Mouse (Mus musculus): ENCODE measurements at regions not wholly inside any gene's neighbourhood (a gene's known extent, or its start where the extent isn't known, plus 50 kb on each side); places are given as distances from the start of the nearest gene placed in this dataset.

GRCm38 (mm10) chr3:39360278-39360677 is 473.5 kb downstream of the Fat4 start:
- no peak for DNase-seq (ENCODE audit: extremely low read depth, low read depth, low spot score)

- DNase-seq (ENCODE audit: extremely low read depth, low read depth, low spot score) = no peak
These were observed 484.2 kb downstream of the Fat4 start for GRCm38 (mm10) chr3:39370926-39371325.

- DNase-seq (ENCODE audit: extremely low read depth, low read depth, low spot score) = no peak
These were observed 485.7 kb downstream of the Fat4 start for GRCm38 (mm10) chr3:39372426-39372950.

GRCm38 (mm10) chr3:39375465-39375864 is 488.7 kb downstream of the Fat4 start:
- DNase-seq (ENCODE audit: extremely low read depth, low read depth, low spot score) = no peak

GRCm38 (mm10) chr3:39388491-39388890 is 501.8 kb downstream of the Fat4 start:
- DNase-seq (ENCODE audit: extremely low read depth, low read depth, low spot score) = no peak

- no peak for DNase-seq (ENCODE audit: extremely low read depth, low read depth, low spot score)
These were observed 503.7 kb downstream of the Fat4 start for GRCm38 (mm10) chr3:39390442-39390841.

GRCm38 (mm10) chr3:39392053-39392452 is 505.3 kb downstream of the Fat4 start:
- no peak for DNase-seq (ENCODE audit: extremely low read depth, low read depth, low spot score)

GRCm38 (mm10) chr3:39396672-39397071 is 509.9 kb downstream of the Fat4 start:
- no peak for DNase-seq (ENCODE audit: extremely low read depth, low read depth, low spot score)

- DNase-seq (ENCODE audit: extremely low read depth, low read depth, low spot score) = no peak
These were observed 510.5 kb downstream of the Fat4 start for GRCm38 (mm10) chr3:39397255-39397654.

- no peak for DNase-seq (ENCODE audit: extremely low read depth, low read depth, low spot score)
These were observed 510.9 kb downstream of the Fat4 start for GRCm38 (mm10) chr3:39397677-39398076.

- no peak for DNase-seq (ENCODE audit: extremely low read depth, low read depth, low spot score)
These were observed 538.3 kb downstream of the Fat4 start for GRCm38 (mm10) chr3:39424778-39425642.

- DNase-seq (ENCODE audit: extremely low read depth, low read depth, low spot score) = no peak
These were observed 538.9 kb downstream of the Fat4 start for GRCm38 (mm10) chr3:39425643-39426016.

- DNase-seq (ENCODE audit: extremely low read depth, low read depth, low spot score) = no peak
These were observed 556.6 kb downstream of the Fat4 start for GRCm38 (mm10) chr3:39443328-39443727.

- DNase-seq (ENCODE audit: extremely low read depth, low read depth, low spot score) = no peak
These were observed 568.9 kb downstream of the Fat4 start for GRCm38 (mm10) chr3:39455650-39456049.

- DNase-seq (ENCODE audit: extremely low read depth, low read depth, low spot score) = peak; percentile 21
These were observed 573.6 kb downstream of the Fat4 start for GRCm38 (mm10) chr3:39460183-39460888.

- DNase-seq (ENCODE audit: extremely low read depth, low read depth, low spot score) = no peak
These were observed 574.8 kb downstream of the Fat4 start for GRCm38 (mm10) chr3:39461561-39461960.

GRCm38 (mm10) chr3:39465811-39466210 is 579.1 kb downstream of the Fat4 start:
- no peak for DNase-seq (ENCODE audit: extremely low read depth, low read depth, low spot score)

- no peak for DNase-seq (ENCODE audit: extremely low read depth, low read depth, low spot score)
These were observed 602.7 kb downstream of the Fat4 start for GRCm38 (mm10) chr3:39489392-39489791.

GRCm38 (mm10) chr3:39494363-39494762 is 607.6 kb downstream of the Fat4 start:
- no peak for DNase-seq (ENCODE audit: extremely low read depth, low read depth, low spot score)

- no peak for DNase-seq (ENCODE audit: extremely low read depth, low read depth, low spot score)
These were observed 641.3 kb downstream of the Fat4 start for GRCm38 (mm10) chr3:39528087-39528486.

- no peak for DNase-seq (ENCODE audit: extremely low read depth, low read depth, low spot score)
These were observed 650.8 kb downstream of the Fat4 start for GRCm38 (mm10) chr3:39537515-39537914.

GRCm38 (mm10) chr3:39540530-39541118 is 653.9 kb downstream of the Fat4 start:
- no peak for DNase-seq (ENCODE audit: extremely low read depth, low read depth, low spot score)
